Mouse (Mus musculus) heart, adult 18-20 months (tissue): ENCODE measurements at regions not wholly inside any gene's neighbourhood (a gene's known extent, or its start where the extent isn't known, plus 50 kb on each side); places are given as distances from the start of the nearest gene placed in this dataset.

Experiments used
- DNase-seq, 2 experiments: peaks; one replicate each; pipeline ENCODE4 v3.0.0; 2021 to 2022; ENCODE audit warnings: mixed read lengths in 1 of 2

- DNase-seq: peak in 1 of 2 experiments; percentile 2
Observed at GRCm38 (mm10) chr14:80901346-80901745, 917.5 kb downstream of the Olfm4 start.

- no peak for DNase-seq
Observed at GRCm38 (mm10) chr14:80901759-80902163, 917.9 kb downstream of the Olfm4 start.

- DNase-seq: peak in 1 of 2 experiments; percentile 1
Observed at GRCm38 (mm10) chr14:80916031-80916430, 932.1 kb downstream of the Olfm4 start.

GRCm38 (mm10) chr14:80923732-80924131, 939.9 kb downstream of the Olfm4 start:
- DNase-seq: no peak

GRCm38 (mm10) chr14:80959966-80960365, 976.1 kb downstream of the Olfm4 start:
- no peak for DNase-seq

GRCm38 (mm10) chr14:80975795-80976194, 991.9 kb downstream of the Olfm4 start:
- no peak for DNase-seq

GRCm38 (mm10) chr14:80976662-80977061, 992.8 kb downstream of the Olfm4 start:
- no peak for DNase-seq

- DNase-seq: no peak
Observed at GRCm38 (mm10) chr14:80979475-80979874, 995.6 kb downstream of the Olfm4 start.

- no peak for DNase-seq
Observed at GRCm38 (mm10) chr14:80990192-80990591, 1006.3 kb downstream of the Olfm4 start.

GRCm38 (mm10) chr14:80990679-80991286, 1006.9 kb downstream of the Olfm4 start:
- DNase-seq: no peak

- no peak for DNase-seq
Observed at GRCm38 (mm10) chr14:80999030-80999429, 1015.1 kb downstream of the Olfm4 start.

- DNase-seq: no peak
Observed at GRCm38 (mm10) chr14:81013208-81013607, 1029.3 kb downstream of the Olfm4 start.

GRCm38 (mm10) chr14:81031475-81031874, 1047.6 kb downstream of the Olfm4 start:
- DNase-seq: no peak

GRCm38 (mm10) chr14:81037635-81038034, 1053.8 kb downstream of the Olfm4 start:
- DNase-seq: no peak

GRCm38 (mm10) chr14:81038045-81038444, 1054.2 kb downstream of the Olfm4 start:
- DNase-seq: no peak
